ENCODE assay signal across 10 mouse cellular contexts in the genomic region with DNA sequence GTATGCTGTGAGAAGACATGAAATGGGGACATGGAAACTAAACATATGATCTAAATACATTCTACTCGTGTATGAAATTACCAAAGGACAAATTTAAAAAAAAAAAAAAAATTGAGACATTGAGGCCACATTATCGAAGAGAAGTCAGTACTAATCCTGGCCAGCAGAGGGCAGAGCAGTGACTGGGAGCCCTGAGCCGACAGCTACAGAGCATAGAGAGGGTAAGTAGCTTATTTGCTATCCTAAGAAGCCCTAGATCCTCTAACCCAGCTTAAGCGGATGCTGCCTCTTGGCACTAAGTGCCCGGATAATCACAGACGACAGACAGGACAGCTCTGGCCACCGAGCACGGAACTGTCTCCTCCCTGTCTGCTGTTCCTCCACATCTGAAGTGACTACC. TPM values are rescaled to one million over a fixed set of nuclear protein-coding genes. Genes with fewer than 3 reads are reported as not detected.
A peak's percentile ranks its signal among the peaks of the same experiment; 100 is the strongest.
DNase-seq lines count a peak whose midpoint lies in the region; ATAC-seq and TF ChIP-seq lines count a peak whose summit lies in the region.
"Had no signal": no experiment of that assay in that cellular context is flagged by ENCODE, and none has a peak within 500 bp of the region (broad histone marks: within the 10 kb centered on the region; RNA-seq: fewer than 3 reads in every experiment).

No protein-coding gene starts in this region.

- no peaks in the 10 kb centered on the region for H3K27me3 ChIP-seq in midbrain, embryonic 11.5 days (ENCODE audit: control insufficient read depth, insufficient read depth, low read length)
- H3K27me3 ChIP-seq: embryonic facial prominence, embryonic 12.5 days; megakaryocyte, embryonic 14.5 days had no signal

- 44% methylated on average over 8 of the region's 8 CpGs for WGBS in midbrain, embryonic 11.5 days

- H3K9ac ChIP-seq in midbrain, embryonic 11.5 days (ENCODE audit: low read length) = no peak overlapping the region
- H3K9ac ChIP-seq: embryonic facial prominence, embryonic 12.5 days had no signal

- no peaks in the 10 kb centered on the region for H3K9me3 ChIP-seq in midbrain, embryonic 11.5 days (ENCODE audit: control insufficient read depth, low read length)
- H3K9me3 ChIP-seq: embryonic facial prominence, embryonic 12.5 days; megakaryocyte, embryonic 14.5 days had no signal

- peaks cover 9% of the 10 kb centered on the region for H3K36me3 ChIP-seq in midbrain, embryonic 11.5 days (ENCODE audit: control insufficient read depth, insufficient read depth, low read length)

- peak; percentile 70 to 72 for DNase-seq in left cerebral cortex, adult 2 months (ENCODE audit: extremely low spot score in 1 of 2, low spot score in 2 of 2)
- DNase-seq in left cerebral cortex, adult 8-10 months (ENCODE audit: low spot score in 2 of 2) = no peak
- DNase-seq in adrenal gland, postnatal 14 days = peak; percentile 83
- DNase-seq in embryo, embryonic 11 days = peak; percentile 78
- DNase-seq in heart, adult 9 months (ENCODE audit: low spot score in 2 of 2) = peak; percentile 28 to 44
- DNase-seq in layer of hippocampus, adult 18-20 months (ENCODE audit: low spot score in 2 of 2) = peak; percentile 53 to 84
- DNase-seq in midbrain, embryonic 11.5 days (ENCODE audit: low spot score, missing footprints) = peak; percentile 95
- peak; percentile 46 to 83 for DNase-seq in spleen, postnatal 10 days (ENCODE audit: low spot score in 2 of 2)

- H3K27ac ChIP-seq in left cerebral cortex, adult 2 months = peak overlapping the region; percentile 55
- H3K27ac ChIP-seq in midbrain, embryonic 11.5 days (ENCODE audit: low read depth, low read length) = no peak overlapping the region
- H3K27ac ChIP-seq: embryonic facial prominence, embryonic 12.5 days had no signal

- peak; percentile 41; the same call in 1 of the 2 replicates for ATAC-seq in midbrain, embryonic 11.5 days (ENCODE audit: low FRiP score)

- intact Hi-C loops in left cerebral cortex, adult 2 months (cut with DNase I) = loop anchor here (5.0 kb wide), 1 partner anchor 56 kb away; no protein-coding TSS in a partner anchor

- no peak overlapping the region for H3K4me2 ChIP-seq in midbrain, embryonic 11.5 days
- H3K4me2 ChIP-seq: embryonic facial prominence, embryonic 12.5 days had no signal

- no peak overlapping the region for H3K4me3 ChIP-seq in left cerebral cortex, adult 2 months
- H3K4me3 ChIP-seq in midbrain, embryonic 11.5 days (ENCODE audit: low read depth, low read length) = no peak overlapping the region
- H3K4me3 ChIP-seq: embryonic facial prominence, embryonic 12.5 days; megakaryocyte, embryonic 14.5 days had no signal

- TF ChIP-seq CTCF in left cerebral cortex, adult 2 months (IDR thresholded peaks at IDR 0.05) = peak; percentile 89

- no peaks in the 10 kb centered on the region for H3K4me1 ChIP-seq in midbrain, embryonic 11.5 days (ENCODE audit: control insufficient read depth, insufficient read depth, low read length)
- H3K4me1 ChIP-seq: embryonic facial prominence, embryonic 12.5 days had no signal

RNA-seq across cellular contexts. Expression of a gene that starts 21.7 kb away (rescaled TPM):
- total RNA-seq in left cerebral cortex, adult 2 months (2021) = 100 to 1,000 TPM; 185 to 216 TPM
- total RNA-seq in left cerebral cortex, adult 8-10 months (2022) = 100 to 1,000 TPM; 194 to 221 (median 211) TPM
- 198 and 214 TPM in 2 replicates for total RNA-seq in adrenal gland, postnatal 14 days (2021)
- total RNA-seq in layer of hippocampus, adult 18-20 months (2021) = 100 to 1,000 TPM; 186 to 195 TPM
- 448 and 451 TPM in 2 replicates for polyA plus RNA-seq in midbrain, embryonic 11.5 days (2014; fragmentation: Nextera tagmentation; extraction: Ambion mirVana)

RNA-seq across cellular contexts. Expression of a gene that starts 27.8 kb away (rescaled TPM):
- 10 to 100 TPM; 17.3 to 21.9 TPM for total RNA-seq in left cerebral cortex, adult 2 months (2021)
- 10 to 100 TPM; 18.0 to 21.0 (median 19.7) TPM for total RNA-seq in left cerebral cortex, adult 8-10 months (2022)
- total RNA-seq in adrenal gland, postnatal 14 days (2021) = 13.3 and 16.7 TPM in 2 replicates
- 10 to 100 TPM; 16.8 to 17.4 TPM for total RNA-seq in layer of hippocampus, adult 18-20 months (2021)
- polyA plus RNA-seq in midbrain, embryonic 11.5 days (2014; fragmentation: Nextera tagmentation; extraction: Ambion mirVana) = 11.6 and 13.5 TPM in 2 replicates

Comparison
In these comparisons a context has a peak if more than half of its experiments do, and no peak if none do; other contexts are left out.
1. DNase-seq: peak in left cerebral cortex, adult 2 months (2 of 2), adrenal gland, postnatal 14 days (single experiment), embryo, embryonic 11 days (single experiment), heart, adult 9 months (2 of 2), layer of hippocampus, adult 18-20 months (2 of 2), midbrain, embryonic 11.5 days (single experiment) and spleen, postnatal 10 days (2 of 2); none in left cerebral cortex, adult 8-10 months (0 of 2).